Mouse (Mus musculus): ENCODE measurements at regions not wholly inside any gene's neighbourhood (a gene's known extent, or its start where the extent isn't known, plus 50 kb on each side); places are given as distances from the start of the nearest gene placed in this dataset.
A peak's percentile ranks its signal among the peaks of the same experiment; 100 is the strongest.

- H3K27me3 ChIP-seq (ENCODE audit: insufficient read depth, low read length): no peaks in the 10 kb centered on the region
- H3K36me3 ChIP-seq (replicated peaks): no peaks in the 10 kb centered on the region
- DNase-seq (ENCODE audit: low spot score): no peak
- H3K9me3 ChIP-seq (replicated peaks): peaks cover 72% of the 10 kb centered on the region
- no peak for ATAC-seq (ENCODE audit: extremely low read depth, insufficient number of reproducible peaks, low FRiP score, poor library complexity, severe bottlenecking)
- TF ChIP-seq POLR2AphosphoS5 (IDR thresholded peaks at IDR 0.05; ENCODE audit: insufficient replicate concordance, low read depth, low read length) (no peak), TAL1 (conservative IDR thresholded peaks at IDR 0.05; ENCODE audit: low read depth, low read length) (no peak), CTCF (IDR thresholded peaks at IDR 0.05; ENCODE audit: low read depth, low read length) (no peak), GATA2 (IDR thresholded peaks at IDR 0.05; ENCODE audit: borderline replicate concordance, low read depth, low read length) (no peak), GATA1 (IDR thresholded peaks at IDR 0.05; ENCODE audit: borderline replicate concordance, low read length) (no peak)
- no peak overlapping the region for H3K4me3 ChIP-seq (ENCODE audit: low read depth, low read length)
- H3K4me1 ChIP-seq (ENCODE audit: insufficient read depth, low read depth, low read length): no peaks in the 10 kb centered on the region
These were observed 292.3 kb downstream of the Sox9 start for GRCm38 (mm10) chr11:113074328-113074727.

DNA sequence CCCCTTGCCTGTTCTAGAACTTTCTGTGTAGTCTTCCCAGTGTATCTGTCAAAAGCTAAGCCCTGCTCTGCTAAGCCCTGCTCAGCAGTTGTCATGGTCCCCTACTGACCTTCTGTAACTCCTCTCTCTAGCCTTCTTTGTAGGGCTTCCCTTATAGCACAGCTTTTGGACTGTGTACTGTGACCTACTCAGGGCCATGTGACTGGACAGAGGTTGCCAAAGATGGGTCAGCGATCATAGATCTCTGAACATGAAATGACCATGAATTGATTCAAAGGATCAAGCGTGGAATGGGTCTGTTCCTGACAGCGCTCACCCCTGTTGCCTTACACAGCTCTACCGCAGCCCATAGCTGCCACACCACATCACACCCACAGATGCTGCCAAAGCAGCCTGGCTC, 294.3 kb downstream of the Sox9 start:
- ATAC-seq (ENCODE audit: extremely low read depth, insufficient number of reproducible peaks, low FRiP score, poor library complexity, severe bottlenecking) (no peak), DNase-seq (ENCODE audit: low spot score) (no peak)
- no peaks in the 10 kb centered on the region for H3K4me1 ChIP-seq (ENCODE audit: insufficient read depth, low read depth, low read length)
- H3K36me3 ChIP-seq (replicated peaks): no peaks in the 10 kb centered on the region
- TF ChIP-seq GATA1 (IDR thresholded peaks at IDR 0.05; ENCODE audit: borderline replicate concordance, low read length) (no peak), TAL1 (conservative IDR thresholded peaks at IDR 0.05; ENCODE audit: low read depth, low read length) (no peak), CTCF (IDR thresholded peaks at IDR 0.05; ENCODE audit: low read depth, low read length) (no peak), POLR2AphosphoS5 (IDR thresholded peaks at IDR 0.05; ENCODE audit: insufficient replicate concordance, low read depth, low read length) (no peak), GATA2 (IDR thresholded peaks at IDR 0.05; ENCODE audit: borderline replicate concordance, low read depth, low read length) (no peak)
- 0 out of 2 replicates have a peak overlapping the region, but pooled peaks have one; percentile 33 for H3K4me3 ChIP-seq (ENCODE audit: low read depth, low read length)
- no peaks in the 10 kb centered on the region for H3K27me3 ChIP-seq (ENCODE audit: insufficient read depth, low read length)
- peaks cover 70% of the 10 kb centered on the region for H3K9me3 ChIP-seq (replicated peaks)

- ATAC-seq (ENCODE audit: extremely low read depth, insufficient number of reproducible peaks, low FRiP score, poor library complexity, severe bottlenecking) (no peak), DNase-seq (ENCODE audit: low spot score) (no peak)
- Histone ChIP-seq H3K36me3 (replicated peaks) (no peaks in the 10 kb centered on the region), H3K4me1 (ENCODE audit: insufficient read depth, low read depth, low read length) (no peaks in the 10 kb centered on the region), H3K27me3 (ENCODE audit: insufficient read depth, low read length) (no peaks in the 10 kb centered on the region), H3K9me3 (replicated peaks) (peaks cover 74% of the 10 kb centered on the region), H3K4me3 (ENCODE audit: low read depth, low read length) (no peak overlapping the region)
- no peak for TF ChIP-seq TAL1 (conservative IDR thresholded peaks at IDR 0.05; ENCODE audit: low read depth, low read length)
- TF ChIP-seq POLR2AphosphoS5 (IDR thresholded peaks at IDR 0.05; ENCODE audit: insufficient replicate concordance, low read depth, low read length): no peak
- no peak for TF ChIP-seq CTCF (IDR thresholded peaks at IDR 0.05; ENCODE audit: low read depth, low read length)
- TF ChIP-seq GATA2 (IDR thresholded peaks at IDR 0.05; ENCODE audit: borderline replicate concordance, low read depth, low read length): no peak
- TF ChIP-seq GATA1 (IDR thresholded peaks at IDR 0.05; ENCODE audit: borderline replicate concordance, low read length): no peak
These were observed 298.3 kb downstream of the Sox9 start for GRCm38 (mm10) chr11:113080311-113080710.

- Histone ChIP-seq H3K4me1 (ENCODE audit: insufficient read depth, low read depth, low read length) (no peaks in the 10 kb centered on the region), H3K4me3 (ENCODE audit: low read depth, low read length) (no peak overlapping the region), H3K36me3 (replicated peaks) (no peaks in the 10 kb centered on the region), H3K9me3 (replicated peaks) (peaks cover 74% of the 10 kb centered on the region), H3K27me3 (ENCODE audit: insufficient read depth, low read length) (no peaks in the 10 kb centered on the region)
- TF ChIP-seq GATA1 (IDR thresholded peaks at IDR 0.05; ENCODE audit: borderline replicate concordance, low read length) (no peak), TAL1 (conservative IDR thresholded peaks at IDR 0.05; ENCODE audit: low read depth, low read length) (no peak), GATA2 (IDR thresholded peaks at IDR 0.05; ENCODE audit: borderline replicate concordance, low read depth, low read length) (no peak), CTCF (IDR thresholded peaks at IDR 0.05; ENCODE audit: low read depth, low read length) (no peak), POLR2AphosphoS5 (IDR thresholded peaks at IDR 0.05; ENCODE audit: insufficient replicate concordance, low read depth, low read length) (no peak)
- no peak for DNase-seq (ENCODE audit: low spot score)
- ATAC-seq (ENCODE audit: extremely low read depth, insufficient number of reproducible peaks, low FRiP score, poor library complexity, severe bottlenecking): no peak
These were observed 302.4 kb downstream of the Sox9 start for GRCm38 (mm10) chr11:113084442-113084841.

- TF ChIP-seq GATA1 (IDR thresholded peaks at IDR 0.05; ENCODE audit: borderline replicate concordance, low read length) (no peak), GATA2 (IDR thresholded peaks at IDR 0.05; ENCODE audit: borderline replicate concordance, low read depth, low read length) (no peak), CTCF (IDR thresholded peaks at IDR 0.05; ENCODE audit: low read depth, low read length) (no peak), TAL1 (conservative IDR thresholded peaks at IDR 0.05; ENCODE audit: low read depth, low read length) (no peak), POLR2AphosphoS5 (IDR thresholded peaks at IDR 0.05; ENCODE audit: insufficient replicate concordance, low read depth, low read length) (no peak)
- no peak for DNase-seq (ENCODE audit: low spot score)
These were observed 303.5 kb downstream of the Sox9 start for GRCm38 (mm10) chr11:113085556-113085955.

DNA sequence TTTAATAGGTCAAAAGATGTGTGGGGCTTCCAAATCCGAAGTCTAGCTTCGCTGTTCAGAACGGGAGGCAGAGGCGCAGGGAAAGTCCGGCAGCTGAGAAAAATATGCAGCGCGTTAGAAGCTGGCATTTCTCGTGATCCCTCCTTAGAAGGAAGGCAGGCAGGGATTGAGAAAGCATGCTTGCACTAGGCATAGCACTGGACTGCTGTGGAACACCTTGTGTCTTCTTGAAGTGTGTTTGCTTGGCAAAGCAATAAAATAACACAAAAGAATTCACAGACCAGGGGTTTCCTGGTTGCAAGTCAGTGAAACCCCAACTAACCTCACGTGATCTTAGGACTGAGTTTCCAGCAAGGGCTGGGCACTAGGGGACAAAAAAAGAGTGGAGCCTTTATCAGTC, 305.1 kb downstream of the Sox9 start:
- no peak overlapping the region for H3K4me3 ChIP-seq (ENCODE audit: low read depth, low read length)
- TF ChIP-seq GATA2 (IDR thresholded peaks at IDR 0.05; ENCODE audit: borderline replicate concordance, low read depth, low read length) (no peak), TAL1 (conservative IDR thresholded peaks at IDR 0.05; ENCODE audit: low read depth, low read length) (no peak), POLR2AphosphoS5 (IDR thresholded peaks at IDR 0.05; ENCODE audit: insufficient replicate concordance, low read depth, low read length) (no peak), CTCF (IDR thresholded peaks at IDR 0.05; ENCODE audit: low read depth, low read length) (no peak), GATA1 (IDR thresholded peaks at IDR 0.05; ENCODE audit: borderline replicate concordance, low read length) (no peak)
- DNase-seq (ENCODE audit: low spot score) (no peak), ATAC-seq (ENCODE audit: extremely low read depth, insufficient number of reproducible peaks, low FRiP score, poor library complexity, severe bottlenecking) (no peak)
- H3K4me1 ChIP-seq (ENCODE audit: insufficient read depth, low read depth, low read length): no peaks in the 10 kb centered on the region
- no peaks in the 10 kb centered on the region for H3K27me3 ChIP-seq (ENCODE audit: insufficient read depth, low read length)
- peaks cover 76% of the 10 kb centered on the region for H3K9me3 ChIP-seq (replicated peaks)
- H3K36me3 ChIP-seq (replicated peaks): no peaks in the 10 kb centered on the region

More at GRCm38 (mm10) chr11:113085556-113085955, 303.5 kb downstream of the Sox9 start:
- Histone ChIP-seq H3K9me3 (replicated peaks) (peaks cover 72% of the 10 kb centered on the region), H3K36me3 (replicated peaks) (no peaks in the 10 kb centered on the region), H3K4me3 (ENCODE audit: low read depth, low read length) (no peak overlapping the region), H3K4me1 (ENCODE audit: insufficient read depth, low read depth, low read length) (no peaks in the 10 kb centered on the region), H3K27me3 (ENCODE audit: insufficient read depth, low read length) (no peaks in the 10 kb centered on the region)
- ATAC-seq (ENCODE audit: extremely low read depth, insufficient number of reproducible peaks, low FRiP score, poor library complexity, severe bottlenecking): no peak

Data from G1E (cell line).